Mouse (Mus musculus) stomach, postnatal 0 days (tissue): ENCODE results near the gene Epha6.

Experiments
- CTCF ChIP-seq: IDR thresholded peaks from 2 replicates; pipeline ENCODE4 v1.5.1; 2016; ENCODE audit warnings: antibody characterized with exemption, low read depth, mild to moderate bottlenecking, moderate library complexity
- EP300 ChIP-seq: optimal IDR thresholded peaks from 2 replicates; pipeline ENCODE3; 2016; ENCODE audit warnings: antibody characterized with exemption

GRCm38 (mm10) chr16:59880073-59880472 lies 725.3 kb downstream of the Epha6 start:
- TF ChIP-seq CTCF (no peak), EP300 (no peak)
